Mouse (Mus musculus): ENCODE data around the gene N4bp1. TPM values are rescaled to one million over a fixed set of nuclear protein-coding genes. Genes with fewer than 3 reads are reported as not detected.

Gene N4bp1
- total RNA-seq, 2 experiments from 2014 or later, result 44.1 to 47.3 TPM

GRCm38 (mm10) chr8:86769945-86770715 lies 114.9 kb downstream of the N4bp1 start:
- no peak for DNase-seq (ENCODE audit: low spot score in 2 of 2)

GRCm38 (mm10) chr8:86768499-86768898 lies 116.6 kb downstream of the N4bp1 start:
- peak; percentile 47 for DNase-seq (ENCODE audit: low spot score in 2 of 2)

GRCm38 (mm10) chr8:86766548-86767211 lies 118.4 kb downstream of the N4bp1 start:
- no peak for DNase-seq (ENCODE audit: low spot score in 2 of 2)

- DNase-seq (ENCODE audit: low spot score in 2 of 2), result no peak
Observed at GRCm38 (mm10) chr8:86765669-86766068, 119.4 kb downstream of the N4bp1 start.

- DNase-seq (ENCODE audit: low spot score in 2 of 2), result no peak
Observed at GRCm38 (mm10) chr8:86765155-86765554, 119.9 kb downstream of the N4bp1 start.

- DNase-seq (ENCODE audit: low spot score in 2 of 2), result no peak
Observed at GRCm38 (mm10) chr8:86762806-86763205, 122.3 kb downstream of the N4bp1 start.

GRCm38 (mm10) chr8:86760746-86761145 lies 124.3 kb downstream of the N4bp1 start:
- DNase-seq (ENCODE audit: low spot score in 2 of 2), result no peak

GRCm38 (mm10) chr8:86759090-86759491 lies 126.0 kb downstream of the N4bp1 start:
- DNase-seq (ENCODE audit: low spot score in 2 of 2), result no peak

GRCm38 (mm10) chr8:86758651-86759050 lies 126.4 kb downstream of the N4bp1 start:
- no peak for DNase-seq (ENCODE audit: low spot score in 2 of 2)

Other genes starting within 250 kb of the N4bp1 start
- 1 to 10 TPM; 1.8 to 2.3 TPM for gene Gm10638, start 139.6 kb downstream of the N4bp1 start, total RNA-seq (2021)
- gene Siah1a, start 139.3 kb downstream of the N4bp1 start, total RNA-seq (2021), result 10 to 100 TPM; 31.0 to 33.8 TPM